Mouse (Mus musculus) small intestine, adult 2 months (tissue): ENCODE data around the gene Hist2h2aa1.

Experiments used
- CTCF ChIP-seq: fragments of 200-500 bp; IDR thresholded peaks from 2 replicates; pipeline ENCODE4 v1.5.1; 2012; ENCODE audit warnings: low read depth, mild to moderate bottlenecking, control low read depth, inconsistent platforms, low read length, moderate library complexity, mixed read lengths; ENCODE audit not compliant: insufficient replicate concordance, insufficient read length; ENCODE audit errors: extremely low read depth
- POLR2A ChIP-seq: fragments of 200-500 bp; IDR thresholded peaks from 2 replicates; pipeline ENCODE4 v1.6.1; 2012; ENCODE audit warnings: low read depth, mild to moderate bottlenecking, control low read depth, inconsistent platforms, low read length, moderate library complexity

DNA sequence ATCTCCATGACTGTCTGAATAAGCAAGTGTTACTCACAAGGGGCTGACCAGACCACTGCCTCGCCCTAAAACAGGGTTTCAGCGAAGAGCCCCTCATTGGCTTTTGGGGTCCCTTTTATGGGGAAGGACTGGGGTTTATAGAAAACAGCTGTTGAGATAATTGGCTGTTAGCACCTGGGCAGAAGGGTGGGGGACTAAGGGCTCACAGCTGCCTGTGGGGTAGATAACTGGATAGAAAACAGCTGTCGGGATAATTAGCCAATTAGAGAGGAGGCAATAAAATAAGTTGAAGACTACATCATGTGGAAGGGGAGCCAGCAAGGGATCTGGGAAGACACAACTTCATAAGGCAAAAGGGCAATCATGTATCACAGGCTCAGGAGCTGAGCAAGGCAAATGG, 5.6 kb downstream of the Hist2h2aa1 start:
- TF ChIP-seq POLR2A (no peak), CTCF (no peak)
